Mouse (Mus musculus): ENCODE data around the gene Ruvbl1. TPM values are rescaled to one million over a fixed set of nuclear protein-coding genes. Genes with fewer than 3 reads are reported as not detected.

The Ruvbl1 gene
- total and polyA plus RNA-seq, 3 experiments, result 34.3 to 159 (median 35.6) TPM

GRCm38 (mm10) chr6:88502030-88502970, 37.1 kb downstream of the Ruvbl1 start:
- ATAC-seq (ENCODE audit: extremely low read depth, insufficient number of reproducible peaks, low FRiP score, poor library complexity, severe bottlenecking) (no peak; the same call in 1 of the 2 replicates), DNase-seq (ENCODE audit: low spot score) (peak; percentile 19)
- no peaks in the 10 kb centered on the region for H3K9me3 ChIP-seq (replicated peaks)
- TF ChIP-seq POLR2AphosphoS5 (IDR thresholded peaks at IDR 0.05; ENCODE audit: insufficient replicate concordance, low read depth, low read length) (no peak), TAL1 (conservative IDR thresholded peaks at IDR 0.05; ENCODE audit: low read depth, low read length) (no peak), CTCF (IDR thresholded peaks at IDR 0.05; ENCODE audit: low read depth, low read length) (no peak), GATA2 (IDR thresholded peaks at IDR 0.05; ENCODE audit: borderline replicate concordance, low read depth, low read length) (no peak), GATA1 (IDR thresholded peaks at IDR 0.05; ENCODE audit: borderline replicate concordance, low read length) (no peak)
- peaks cover 60% of the 10 kb centered on the region for H3K4me1 ChIP-seq (ENCODE audit: insufficient read depth, low read depth, low read length)
- peak overlapping the region; percentile 10; the same call in 1 of the 2 replicates for H3K4me3 ChIP-seq (ENCODE audit: low read depth, low read length)
- H3K36me3 ChIP-seq (replicated peaks), result peaks cover 92% of the 10 kb centered on the region
- H3K27me3 ChIP-seq (ENCODE audit: insufficient read depth, low read length), result no peaks in the 10 kb centered on the region; the same call in 1 of the 2 replicates

- Histone ChIP-seq H3K4me3 (ENCODE audit: low read depth, low read length) (peak overlapping the region; percentile 10; the same call in 1 of the 2 replicates), H3K36me3 (replicated peaks) (peaks cover 92% of the 10 kb centered on the region), H3K4me1 (ENCODE audit: insufficient read depth, low read depth, low read length) (peaks cover 60% of the 10 kb centered on the region), H3K9me3 (replicated peaks) (no peaks in the 10 kb centered on the region), H3K27me3 (ENCODE audit: insufficient read depth, low read length) (no peaks in the 10 kb centered on the region; the same call in 1 of the 2 replicates)
- no peak for DNase-seq (ENCODE audit: low spot score)
- ATAC-seq (ENCODE audit: extremely low read depth, insufficient number of reproducible peaks, low FRiP score, poor library complexity, severe bottlenecking), result no peak
- 0 out of 2 replicates have a peak, but pooled peaks have one; percentile 31 for TF ChIP-seq POLR2AphosphoS5 (IDR thresholded peaks at IDR 0.05; ENCODE audit: insufficient replicate concordance, low read depth, low read length)
- no peak for TF ChIP-seq GATA1 (IDR thresholded peaks at IDR 0.05; ENCODE audit: borderline replicate concordance, low read length)
Observed at GRCm38 (mm10) chr6:88503044-88503443, 37.8 kb downstream of the Ruvbl1 start.

GRCm38 (mm10) chr6:88513984-88514383, 48.8 kb downstream of the Ruvbl1 start:
- DNase-seq (ENCODE audit: low spot score) (no peak), ATAC-seq (ENCODE audit: extremely low read depth, insufficient number of reproducible peaks, low FRiP score, poor library complexity, severe bottlenecking) (no peak)
- Histone ChIP-seq H3K27me3 (ENCODE audit: insufficient read depth, low read length) (no peaks in the 10 kb centered on the region), H3K36me3 (replicated peaks) (peaks cover 81% of the 10 kb centered on the region), H3K4me1 (ENCODE audit: insufficient read depth, low read depth, low read length) (peaks cover 37% of the 10 kb centered on the region), H3K4me3 (ENCODE audit: low read depth, low read length) (no peak overlapping the region), H3K9me3 (replicated peaks) (0 out of 2 replicates have a peak, but pooled peaks cover 3% of the 10 kb centered on the region)
- TF ChIP-seq POLR2AphosphoS5 (IDR thresholded peaks at IDR 0.05; ENCODE audit: insufficient replicate concordance, low read depth, low read length), result no peak
- no peak for TF ChIP-seq GATA1 (IDR thresholded peaks at IDR 0.05; ENCODE audit: borderline replicate concordance, low read length)
- no peak for TF ChIP-seq CTCF (IDR thresholded peaks at IDR 0.05; ENCODE audit: low read depth, low read length)
- no peak for TF ChIP-seq GATA2 (IDR thresholded peaks at IDR 0.05; ENCODE audit: borderline replicate concordance, low read depth, low read length)
- no peak for TF ChIP-seq TAL1 (conservative IDR thresholded peaks at IDR 0.05; ENCODE audit: low read depth, low read length)

GRCm38 (mm10) chr6:88514546-88514945, 49.3 kb downstream of the Ruvbl1 start:
- Histone ChIP-seq H3K4me3 (ENCODE audit: low read depth, low read length) (no peak overlapping the region), H3K27me3 (ENCODE audit: insufficient read depth, low read length) (no peaks in the 10 kb centered on the region), H3K9me3 (replicated peaks) (0 out of 2 replicates have a peak, but pooled peaks cover 3% of the 10 kb centered on the region), H3K4me1 (ENCODE audit: insufficient read depth, low read depth, low read length) (peaks cover 42% of the 10 kb centered on the region), H3K36me3 (replicated peaks) (peaks cover 76% of the 10 kb centered on the region)
- DNase-seq (ENCODE audit: low spot score) (no peak), ATAC-seq (ENCODE audit: extremely low read depth, insufficient number of reproducible peaks, low FRiP score, poor library complexity, severe bottlenecking) (no peak)
- no peak for TF ChIP-seq GATA2 (IDR thresholded peaks at IDR 0.05; ENCODE audit: borderline replicate concordance, low read depth, low read length)
- no peak for TF ChIP-seq GATA1 (IDR thresholded peaks at IDR 0.05; ENCODE audit: borderline replicate concordance, low read length)
- no peak for TF ChIP-seq TAL1 (conservative IDR thresholded peaks at IDR 0.05; ENCODE audit: low read depth, low read length)
- no peak for TF ChIP-seq CTCF (IDR thresholded peaks at IDR 0.05; ENCODE audit: low read depth, low read length)

GRCm38 (mm10) chr6:88515971-88516370, 50.8 kb downstream of the Ruvbl1 start:
- peaks cover 62% of the 10 kb centered on the region for H3K36me3 ChIP-seq (replicated peaks)
- no peaks in the 10 kb centered on the region for H3K9me3 ChIP-seq (replicated peaks)
- TF ChIP-seq TAL1 (conservative IDR thresholded peaks at IDR 0.05; ENCODE audit: low read depth, low read length), result no peak
- TF ChIP-seq GATA2 (IDR thresholded peaks at IDR 0.05; ENCODE audit: borderline replicate concordance, low read depth, low read length), result no peak
- TF ChIP-seq CTCF (IDR thresholded peaks at IDR 0.05; ENCODE audit: low read depth, low read length), result no peak
- TF ChIP-seq POLR2AphosphoS5 (IDR thresholded peaks at IDR 0.05; ENCODE audit: insufficient replicate concordance, low read depth, low read length), result no peak
- TF ChIP-seq GATA1 (IDR thresholded peaks at IDR 0.05; ENCODE audit: borderline replicate concordance, low read length), result no peak
- ATAC-seq (ENCODE audit: extremely low read depth, insufficient number of reproducible peaks, low FRiP score, poor library complexity, severe bottlenecking), result no peak
- H3K4me3 ChIP-seq (ENCODE audit: low read depth, low read length), result peak overlapping the region; percentile 43; the same call in 1 of the 2 replicates
- DNase-seq (ENCODE audit: low spot score), result no peak
- peaks cover 51% of the 10 kb centered on the region for H3K4me1 ChIP-seq (ENCODE audit: insufficient read depth, low read depth, low read length)
- no peaks in the 10 kb centered on the region for H3K27me3 ChIP-seq (ENCODE audit: insufficient read depth, low read length)

GRCm38 (mm10) chr6:88516667-88517066, 51.5 kb downstream of the Ruvbl1 start:
- DNase-seq (ENCODE audit: low spot score) (no peak), ATAC-seq (ENCODE audit: extremely low read depth, insufficient number of reproducible peaks, low FRiP score, poor library complexity, severe bottlenecking) (no peak)
- H3K27me3 ChIP-seq (ENCODE audit: insufficient read depth, low read length), result peaks cover 1% of the 10 kb centered on the region; the same call in 1 of the 2 replicates
- peaks cover 55% of the 10 kb centered on the region for H3K36me3 ChIP-seq (replicated peaks)
- peaks cover 51% of the 10 kb centered on the region for H3K4me1 ChIP-seq (ENCODE audit: insufficient read depth, low read depth, low read length)
- peak overlapping the region; percentile 0; the same call in 1 of the 2 replicates for H3K4me3 ChIP-seq (ENCODE audit: low read depth, low read length)
- no peaks in the 10 kb centered on the region for H3K9me3 ChIP-seq (replicated peaks)
- TF ChIP-seq POLR2AphosphoS5 (IDR thresholded peaks at IDR 0.05; ENCODE audit: insufficient replicate concordance, low read depth, low read length) (no peak), CTCF (IDR thresholded peaks at IDR 0.05; ENCODE audit: low read depth, low read length) (no peak), GATA2 (IDR thresholded peaks at IDR 0.05; ENCODE audit: borderline replicate concordance, low read depth, low read length) (no peak), GATA1 (IDR thresholded peaks at IDR 0.05; ENCODE audit: borderline replicate concordance, low read length) (no peak), TAL1 (conservative IDR thresholded peaks at IDR 0.05; ENCODE audit: low read depth, low read length) (no peak)

All from G1E (cell line).